Mouse (Mus musculus): ENCODE data around the gene Trim61.
"Not testable (repeated sequence)": the region's sequence is repeated elsewhere in the genome, so short reads cannot be mapped to it uniquely, and the experiment has no call there.

Trim61 gene

DNA sequence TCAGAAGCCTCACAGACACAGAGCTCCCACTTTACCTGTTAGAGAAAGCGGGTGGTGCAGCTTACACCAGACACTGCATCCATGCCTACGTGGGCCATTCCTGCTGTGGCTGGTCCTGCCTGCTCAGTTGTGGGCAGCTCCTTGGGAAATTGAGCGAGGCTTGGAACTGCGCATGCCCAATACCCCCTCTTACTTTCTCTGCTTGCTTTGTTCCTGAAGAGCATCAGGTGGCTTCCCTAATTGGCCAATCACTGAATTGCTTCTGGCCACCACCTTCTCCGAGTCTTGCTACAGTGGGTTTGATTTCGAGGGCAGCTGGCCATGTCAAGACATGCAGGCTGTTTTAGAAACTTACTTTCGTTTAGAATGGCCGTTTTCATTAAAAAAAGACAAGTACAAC is at the start of gene Trim61, which contains the start of gene Trim60:
TSS of gene Trim61 (minus strand) at position 101 of the 400 bp plus-strand sequence.
TSS of gene Trim60 (minus strand) at position 162 of the 400 bp plus-strand sequence.
- DNase-seq = no peak

DNA sequence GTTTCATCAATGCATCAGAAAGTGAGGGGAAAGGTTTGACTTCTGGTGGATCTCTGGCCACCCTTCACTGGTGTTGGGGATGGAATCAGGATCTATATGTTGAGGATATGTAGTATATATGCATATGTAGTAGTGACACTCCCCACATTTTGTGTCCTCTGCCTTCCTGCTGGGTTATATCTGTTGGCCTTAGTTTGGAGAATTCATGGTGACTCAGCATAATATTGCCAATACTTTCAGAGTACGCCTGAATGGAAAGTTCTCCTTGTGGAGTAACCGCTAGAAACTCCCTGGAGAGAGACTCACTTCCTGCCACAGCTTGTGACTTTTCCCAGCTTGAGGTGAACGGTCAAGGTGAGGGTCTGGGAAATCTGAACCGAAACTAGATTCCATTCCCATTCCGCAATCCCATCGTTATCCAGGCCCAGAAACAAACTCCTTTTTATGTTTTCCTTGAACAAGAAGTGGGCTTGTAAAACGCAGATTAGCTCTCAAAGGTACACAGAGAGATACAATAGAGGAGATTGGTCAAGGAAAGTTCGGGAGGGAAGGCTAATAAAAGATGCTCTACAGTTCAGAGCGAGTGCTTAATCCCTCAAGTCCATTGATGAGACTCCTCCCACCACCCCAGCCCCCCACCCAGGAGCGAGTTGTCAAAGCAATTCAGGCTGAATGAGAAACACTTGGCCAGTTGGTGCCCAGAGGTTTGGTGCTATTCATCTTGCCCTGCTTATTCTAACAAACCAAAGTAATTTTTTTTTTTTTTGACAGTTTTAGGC is 49.6 kb upstream of the Trim61 start:
- DNase-seq = peak; percentile 43

DNA sequence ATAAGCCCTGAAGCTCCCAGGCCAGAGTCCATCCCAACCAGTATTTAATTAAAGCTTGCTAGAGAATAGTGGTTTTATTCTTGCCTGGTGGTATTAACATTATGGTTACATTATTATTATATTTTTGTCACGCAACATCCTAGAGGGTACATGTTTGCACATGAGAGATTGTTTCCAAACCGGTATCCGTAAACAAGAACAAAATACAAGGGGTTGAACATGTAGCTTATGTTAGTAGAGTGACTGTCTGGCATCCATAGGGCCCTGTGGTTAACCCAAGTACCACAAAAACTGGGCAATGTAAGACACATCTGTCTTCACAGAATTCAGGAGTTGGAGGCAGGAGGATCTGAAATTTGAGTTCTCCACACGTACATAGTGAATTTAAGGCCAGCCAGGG is 48.7 kb upstream of the Trim61 start:
- no peak for DNase-seq

DNA sequence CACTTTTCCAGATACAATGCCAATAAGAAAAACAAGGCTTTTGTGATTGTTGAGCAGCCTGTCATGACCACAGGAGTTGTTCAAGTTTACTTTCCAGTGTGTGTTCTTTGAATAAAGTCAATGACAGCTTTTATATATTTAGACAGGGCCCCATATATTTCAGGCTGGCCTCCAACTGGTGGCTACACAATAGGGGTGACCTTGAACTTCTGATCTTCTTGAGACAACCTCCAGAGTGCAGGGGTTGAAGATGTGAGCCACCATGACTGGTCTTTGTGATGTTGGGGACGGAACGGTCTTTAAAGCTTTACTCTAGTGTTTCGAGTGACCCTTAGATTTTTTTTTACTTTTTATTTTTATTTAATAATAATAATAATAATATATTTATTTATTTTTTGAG is 47.3 kb upstream of the Trim61 start:
- DNase-seq = peak; percentile 36

DNA sequence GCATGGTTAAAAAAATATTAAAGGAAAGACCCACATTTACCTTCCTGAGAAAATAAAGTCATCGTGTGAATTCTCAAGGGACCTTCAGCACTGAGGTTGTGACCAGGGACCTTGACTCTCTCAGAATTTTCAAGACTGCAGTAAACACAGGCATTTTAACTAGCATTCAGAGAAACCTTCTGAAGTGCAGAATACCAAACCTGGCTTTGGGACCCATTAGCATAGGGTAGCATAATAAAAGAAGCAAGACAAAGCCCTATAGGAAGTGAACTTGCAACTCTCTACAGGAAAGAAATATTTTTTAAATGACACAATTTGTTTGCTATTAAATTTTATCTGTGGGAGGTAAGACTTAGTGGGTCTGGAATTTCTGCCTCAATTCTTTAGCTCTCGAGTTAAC is 45.7 kb upstream of the Trim61 start:
- peak; percentile 11 for DNase-seq

DNA sequence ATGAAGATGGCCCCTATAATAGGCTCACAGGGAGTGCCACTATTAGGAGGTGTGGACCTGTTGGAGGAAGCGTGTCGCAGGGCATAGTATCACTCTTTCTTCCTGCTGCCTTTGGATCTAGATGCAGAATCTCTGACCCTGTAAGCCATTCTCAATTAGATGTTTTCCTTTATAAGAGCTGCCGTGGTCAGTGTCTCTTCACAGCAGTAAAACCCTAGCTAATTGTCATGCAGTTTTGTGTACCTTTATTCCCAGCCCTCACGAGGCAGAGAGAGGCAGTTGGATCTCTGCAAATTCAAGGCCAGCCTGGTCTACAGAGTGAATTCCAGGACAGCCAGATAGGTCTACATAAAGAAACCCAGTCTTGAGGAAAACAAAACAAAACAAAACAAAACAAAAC is 43.9 kb upstream of the Trim61 start:
- DNase-seq = peak; percentile 30

DNA sequence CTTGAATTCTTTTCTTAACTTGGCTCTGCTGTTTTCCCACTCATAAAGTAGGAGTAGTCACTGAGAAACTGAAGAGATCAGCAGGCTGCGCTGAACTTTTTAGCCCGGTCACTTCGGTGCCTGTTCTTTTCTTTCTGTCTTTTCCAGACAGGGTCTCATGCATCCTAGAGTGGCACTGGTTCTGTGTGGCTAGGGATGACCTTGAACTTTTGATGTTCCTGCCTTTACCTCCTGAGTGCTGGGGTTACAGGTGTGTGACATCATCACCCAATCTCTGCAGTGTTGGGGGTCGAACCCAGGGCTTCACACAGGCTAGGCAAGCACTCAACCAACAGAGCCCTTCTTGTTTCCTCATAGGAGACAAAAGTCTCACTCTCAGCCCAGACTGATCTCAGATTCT is 38.4 kb upstream of the Trim61 start:
- DNase-seq = no peak

DNA sequence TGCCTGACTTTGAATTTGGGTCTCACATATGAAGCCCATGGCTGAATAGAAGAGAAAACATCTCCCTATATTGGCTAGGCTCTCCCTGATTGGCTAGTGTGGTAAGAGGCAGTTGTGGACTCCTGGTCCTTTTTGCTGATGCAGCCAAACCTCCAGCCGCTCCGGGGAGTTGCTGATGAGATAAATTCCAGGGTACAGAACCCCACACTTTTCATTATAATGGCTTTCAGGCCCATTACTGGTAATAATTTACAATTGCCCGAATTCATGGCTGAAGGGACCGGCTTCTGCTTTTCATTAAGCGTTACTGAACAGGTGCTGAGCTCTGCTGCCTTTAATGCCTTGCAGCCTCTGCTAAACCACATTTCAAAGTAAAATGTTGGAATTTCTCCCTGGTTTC is 35.6 kb upstream of the Trim61 start:
- peak; percentile 66 for DNase-seq

DNA sequence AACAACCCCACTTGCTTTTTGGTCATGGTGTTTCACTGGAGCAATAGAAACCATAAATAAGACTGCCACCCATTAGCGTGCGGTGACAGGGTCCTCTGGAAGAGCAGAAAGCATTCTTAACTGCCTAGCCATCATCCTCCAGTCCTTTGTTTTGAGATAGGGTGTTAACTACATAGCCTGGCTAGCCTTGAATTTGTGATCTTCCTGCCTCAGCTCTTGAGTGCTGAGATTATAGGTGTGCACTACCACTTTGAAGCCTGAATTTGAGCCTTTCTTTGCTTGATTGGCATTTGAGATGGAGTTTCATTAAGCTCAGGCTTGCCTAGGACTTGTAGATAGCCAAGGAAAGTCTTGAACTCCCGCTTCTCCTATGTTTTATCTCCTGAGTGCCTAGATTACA is 35.2 kb upstream of the Trim61 start:
- peak; percentile 34 for DNase-seq

DNA sequence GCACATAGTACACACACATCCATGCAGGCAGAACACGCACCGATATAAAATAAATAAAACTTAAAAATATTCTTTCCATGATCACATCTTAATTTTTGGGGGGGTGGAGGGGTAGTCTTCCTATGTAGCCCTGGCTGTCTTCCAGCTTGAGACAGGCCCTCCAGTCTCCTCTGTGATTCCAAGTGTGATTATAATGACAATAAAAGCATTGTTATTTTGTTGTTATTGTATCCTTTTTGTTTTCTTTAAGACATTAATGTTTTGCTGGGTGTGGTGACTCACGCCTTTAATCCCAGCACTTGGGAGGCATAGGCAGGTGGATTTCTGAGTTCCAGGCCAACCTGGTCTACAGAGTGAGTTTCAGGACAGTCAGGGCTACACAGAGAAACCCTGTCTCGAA is 29.5 kb upstream of the Trim61 start:
- no peak for DNase-seq

DNA sequence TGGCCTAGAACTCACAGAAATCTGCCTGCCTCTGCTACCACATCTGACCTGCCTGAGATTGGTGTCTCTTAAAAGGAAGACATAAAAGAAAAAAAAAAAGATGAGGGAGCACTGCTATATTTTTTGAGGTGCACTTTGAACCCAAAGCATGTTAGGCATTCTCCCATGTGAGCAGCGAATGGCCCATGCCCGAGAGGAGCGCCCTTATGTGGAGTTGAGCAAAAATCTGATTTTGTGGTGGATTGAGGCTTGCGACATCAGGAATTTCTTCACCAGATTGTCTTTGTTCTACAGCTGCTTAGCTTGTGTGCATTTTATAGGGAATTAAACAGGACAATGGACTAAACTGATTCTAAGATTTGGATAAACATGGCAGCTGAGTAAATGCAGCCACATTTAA is 28.9 kb upstream of the Trim61 start:
- no peak for DNase-seq

DNA sequence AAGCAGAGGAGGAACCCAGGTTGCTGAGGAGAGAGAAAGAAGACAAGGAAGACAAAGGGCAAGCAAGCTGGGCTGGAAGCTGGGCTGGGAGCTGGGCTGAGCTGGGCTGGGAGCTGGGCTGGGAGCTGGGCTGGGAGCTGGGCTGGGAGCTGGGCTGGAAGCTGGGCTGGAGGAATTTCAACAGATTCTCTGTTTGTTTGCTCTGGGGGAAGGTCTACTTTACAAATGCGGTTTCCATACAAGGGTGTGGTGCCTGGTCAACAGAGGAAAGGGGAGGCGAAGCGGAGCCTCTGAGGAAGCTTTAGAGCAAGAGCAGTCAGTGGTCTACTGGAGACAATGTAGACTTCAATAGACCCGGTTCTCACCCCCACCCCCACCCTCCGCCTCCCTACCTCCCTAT is 28.2 kb upstream of the Trim61 start:
- no peak for DNase-seq

DNA sequence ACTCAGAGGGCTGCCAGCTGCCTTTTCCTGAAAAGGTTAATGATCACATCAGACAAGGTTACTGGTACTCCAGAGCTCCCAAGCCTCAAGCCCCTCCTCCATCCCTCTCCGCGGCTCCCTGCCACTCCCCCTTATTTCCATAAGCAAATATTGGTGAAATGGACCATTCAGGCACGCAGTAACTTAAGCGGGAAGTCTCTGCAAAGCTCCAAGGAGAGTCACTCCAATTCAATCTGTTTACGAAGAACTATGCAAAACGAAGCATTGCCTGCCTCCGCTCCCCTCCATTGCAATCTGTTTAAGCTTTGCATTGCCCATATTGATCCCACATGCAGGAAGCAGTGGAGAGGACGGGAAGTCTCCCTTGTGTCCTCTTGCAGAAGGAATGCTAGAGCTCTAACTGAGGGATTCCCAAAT is 18.8 kb upstream of the Trim61 start, which contains the start of gene Apela:
TSS of gene Apela (minus strand) at position 220 of the 417 bp plus-strand sequence.
- peak; percentile 64 for DNase-seq

DNA sequence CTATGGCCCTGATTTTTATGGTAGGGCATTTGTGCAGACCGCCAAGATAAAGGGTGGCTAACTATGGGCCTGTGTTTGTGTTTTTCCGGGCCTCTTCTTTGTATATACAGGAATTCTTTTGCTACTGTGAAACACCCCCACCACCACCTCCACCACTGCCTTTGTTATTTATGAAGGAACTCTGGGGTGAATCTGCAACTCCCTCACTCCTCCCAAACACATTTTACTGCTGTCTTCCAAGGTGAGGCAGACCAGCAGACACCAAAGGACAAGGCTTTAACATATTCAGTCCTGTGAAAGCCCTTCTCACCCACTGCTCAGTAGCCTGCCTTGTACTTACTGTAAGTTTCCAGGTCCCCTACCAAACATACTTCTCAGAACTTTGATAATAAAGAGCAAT is 15.8 kb upstream of the Trim61 start:
- DNase-seq = peak; percentile 71

DNA sequence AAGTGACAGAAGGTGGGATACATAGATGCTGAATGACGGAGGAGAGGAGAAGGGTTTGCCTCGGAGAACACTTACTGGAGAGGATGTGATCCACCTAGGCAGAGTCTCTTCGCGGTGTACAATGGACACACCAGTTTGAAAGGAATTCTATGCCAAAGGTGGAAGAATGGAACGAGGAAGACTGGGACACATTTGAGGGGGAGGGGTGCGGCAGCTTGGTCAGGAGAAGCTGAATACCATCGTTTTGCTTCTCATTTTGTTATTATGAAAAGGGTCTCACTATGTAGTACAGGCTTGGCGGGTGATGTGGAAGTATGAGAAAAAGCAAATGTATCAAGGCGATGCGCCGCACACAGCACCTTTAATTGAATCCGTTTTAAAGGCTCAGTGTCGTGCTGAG is 14.7 kb upstream of the Trim61 start:
- DNase-seq = peak; percentile 69

DNA sequence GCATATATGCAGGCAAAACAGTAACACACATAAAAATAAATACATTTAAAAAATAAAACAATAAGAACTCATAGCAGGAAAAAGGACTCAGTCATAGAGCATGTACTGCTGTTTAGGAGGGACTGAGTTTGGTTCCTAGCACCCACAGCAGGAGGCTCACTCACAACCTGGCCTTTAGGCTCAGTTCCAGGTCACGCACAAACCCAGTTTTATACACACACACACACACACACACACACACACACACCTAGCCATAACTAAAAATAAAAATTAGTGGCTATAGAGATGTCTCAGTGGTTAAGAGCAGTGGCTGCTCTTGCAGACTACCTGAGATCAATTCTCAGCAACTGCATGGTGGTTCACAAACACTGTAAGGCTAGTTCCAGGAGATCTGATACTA is 13.8 kb upstream of the Trim61 start:
- DNase-seq = peak; percentile 51

DNA sequence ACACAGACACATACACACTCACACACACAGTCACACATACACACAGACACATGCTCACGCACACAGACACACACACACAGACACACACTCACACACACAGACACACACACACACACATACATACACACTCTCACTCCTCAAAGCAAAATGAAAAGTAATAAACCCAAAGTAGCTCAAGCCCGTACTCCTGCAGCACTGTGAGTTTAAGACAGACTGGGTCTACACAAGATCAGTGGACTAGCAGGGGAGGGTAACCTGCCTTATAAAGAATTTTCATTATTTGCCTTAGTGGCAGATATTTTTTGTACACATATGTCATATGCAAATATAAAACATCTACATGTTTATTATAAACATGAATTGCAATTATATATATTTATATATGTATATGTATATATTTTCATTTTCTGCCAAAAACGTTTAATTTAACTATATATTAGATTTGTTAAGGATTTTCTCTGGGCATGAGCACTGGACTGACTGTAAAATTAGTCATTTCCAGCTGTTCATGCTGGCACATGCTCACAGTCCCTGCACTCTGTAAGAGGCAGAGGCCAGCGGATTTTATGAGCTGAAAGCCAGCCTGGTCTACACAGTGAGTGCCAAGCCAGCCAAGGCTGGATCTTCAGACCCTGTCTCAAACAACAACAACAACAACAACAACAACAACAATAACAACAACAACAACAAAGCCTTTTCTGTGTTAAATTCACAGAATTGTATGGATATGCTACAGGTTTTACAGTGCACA is 12.6 kb upstream of the Trim61 start:
- peak; percentile 35 for DNase-seq

DNA sequence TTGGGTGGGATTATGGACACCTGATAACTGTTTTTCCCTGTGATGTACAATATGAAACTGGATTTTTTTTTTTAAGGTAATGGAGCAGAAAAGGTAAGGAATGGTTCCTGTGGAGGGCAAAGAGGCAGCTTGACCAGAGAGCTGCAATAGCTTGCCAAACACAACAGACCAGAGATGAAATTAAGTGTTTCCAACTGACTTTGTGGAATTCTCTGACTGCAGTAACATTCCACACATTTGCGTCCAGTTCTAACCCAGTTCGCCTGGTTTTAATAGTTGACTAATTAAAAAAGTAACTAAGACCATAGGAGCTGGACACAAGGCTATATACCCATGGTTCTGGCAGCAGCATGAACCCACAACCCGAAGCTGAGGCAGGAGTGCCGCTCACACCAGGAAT is 11.5 kb upstream of the Trim61 start:
- DNase-seq = peak; percentile 70

DNA sequence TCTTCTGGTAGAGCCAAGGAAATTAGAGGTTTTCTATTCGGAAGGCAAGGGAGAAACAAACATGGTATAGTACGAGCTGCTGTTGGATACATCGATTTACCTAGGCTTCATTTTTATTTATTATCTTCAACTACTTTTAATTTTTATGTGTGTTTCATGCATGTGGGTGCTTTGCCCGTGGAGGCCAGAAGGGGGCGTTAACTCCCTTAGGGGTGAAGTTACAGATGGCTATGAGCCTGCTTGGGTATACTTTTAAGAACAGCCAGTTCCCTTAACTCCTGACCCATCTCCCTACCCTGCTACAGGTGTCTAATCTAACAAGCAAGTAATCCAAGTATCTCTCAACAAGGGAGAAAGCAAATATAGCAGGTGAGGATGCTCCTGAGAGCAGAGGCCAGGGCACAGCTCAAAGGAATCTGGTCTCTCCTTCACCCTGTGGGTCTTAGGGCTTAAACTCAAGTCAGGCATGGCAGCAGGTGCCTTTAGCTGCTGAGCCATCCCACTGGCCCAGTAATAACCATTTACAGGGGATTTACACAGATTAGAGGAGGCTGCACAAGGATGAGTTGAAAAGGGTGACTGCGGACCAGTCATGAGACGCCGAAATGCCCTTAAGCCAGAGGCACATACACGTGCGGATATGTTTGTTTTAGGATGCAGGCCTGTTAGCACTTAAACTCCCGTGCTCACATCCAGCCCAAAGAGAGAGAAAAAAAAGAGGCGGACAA is 10.8 kb upstream of the Trim61 start:
- peak; percentile 70 for DNase-seq

DNA sequence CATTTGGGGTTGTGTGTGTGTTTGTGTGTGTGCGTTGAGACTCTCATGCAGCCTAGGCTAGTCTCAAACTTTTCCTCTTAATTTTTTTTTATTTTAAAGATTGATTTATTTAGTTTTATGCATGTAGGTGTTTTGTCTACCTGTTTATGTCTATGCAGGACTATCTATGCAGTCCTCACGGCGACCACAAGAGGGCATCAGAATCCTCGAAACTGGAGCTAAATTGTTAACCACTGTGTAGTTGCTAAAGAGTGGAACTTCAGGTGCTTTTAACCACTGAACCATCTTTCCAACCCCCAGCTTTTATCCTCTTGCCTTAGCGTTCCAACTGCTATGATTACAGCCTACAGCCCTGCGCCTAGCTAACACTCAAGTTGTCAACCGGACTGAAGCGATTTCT is 4.2 kb upstream of the Trim61 start:
- no peak for DNase-seq

DNA sequence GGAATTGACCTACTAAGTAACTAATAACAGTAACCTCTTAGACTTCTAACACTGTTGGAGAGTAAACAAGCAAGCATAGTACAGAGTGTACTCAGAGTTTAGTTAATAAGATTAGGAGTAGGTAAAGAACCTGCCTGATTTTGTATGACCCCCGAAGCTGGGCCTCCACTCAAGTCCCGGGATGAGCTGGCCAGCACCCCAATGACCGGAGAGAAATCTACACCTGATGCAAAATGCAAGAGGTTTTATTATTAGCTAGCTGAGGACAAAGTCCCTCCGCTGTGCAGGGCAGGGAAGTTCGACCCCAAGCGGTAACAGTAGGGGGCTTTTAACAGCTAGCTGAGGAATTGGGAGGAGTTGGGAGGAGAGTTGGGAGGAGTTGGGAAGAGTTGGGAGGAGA is 10.7 kb downstream of the Trim61 start:
- DNase-seq = not testable (repeated sequence)

DNA sequence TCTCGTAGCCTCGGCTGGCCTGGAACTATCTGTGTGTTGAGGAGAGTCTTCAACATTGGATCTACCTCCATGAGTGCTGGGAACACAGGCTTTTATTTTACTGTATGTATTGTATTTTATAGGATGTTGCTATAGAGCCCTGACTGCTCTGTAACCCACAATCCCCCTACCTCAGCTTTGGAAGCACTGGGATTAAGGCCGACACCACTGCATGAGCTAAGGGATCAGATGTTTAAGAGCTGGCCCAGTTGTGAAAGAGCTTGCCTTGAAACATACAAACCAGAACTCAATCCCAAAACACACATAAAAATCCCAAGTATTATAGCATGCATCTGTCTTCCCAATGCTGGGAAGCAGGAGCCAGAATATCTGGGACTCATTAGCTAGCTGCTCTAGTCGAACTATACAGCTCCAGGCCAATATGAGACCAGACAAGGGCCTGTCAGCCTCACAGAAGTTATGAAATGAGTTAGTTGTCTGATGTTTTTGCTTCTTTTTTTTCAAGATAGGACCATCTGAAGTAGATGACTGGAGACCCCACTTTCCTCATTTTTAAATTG is 19.4 kb downstream of the Trim61 start:
- peak; percentile 39 for DNase-seq

DNA sequence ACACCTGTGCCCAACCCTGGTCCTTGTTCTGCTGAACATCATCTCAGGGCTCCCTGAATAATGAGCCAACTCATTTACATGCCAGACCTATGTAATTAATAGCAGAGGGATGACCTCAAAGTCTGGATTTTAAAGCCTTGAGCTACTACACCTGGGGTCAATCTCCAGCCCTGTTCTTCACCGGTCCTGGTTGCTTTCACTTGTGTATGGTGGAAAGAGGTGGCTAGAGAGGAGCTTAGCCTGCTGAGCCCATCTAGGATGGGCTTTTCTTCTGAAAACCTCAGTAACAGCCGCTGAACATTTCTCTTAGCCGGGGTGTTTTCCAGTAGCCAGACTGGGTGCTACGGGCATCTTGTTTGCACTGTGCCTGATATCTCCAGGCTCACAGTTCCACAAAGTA is 30.6 kb downstream of the Trim61 start, which contains the start of gene Trim75:
TSS of gene Trim75 (minus strand) at position 101 of the 400 bp plus-strand sequence.
- no peak for DNase-seq
